Mouse (Mus musculus): ENCODE measurements at regions not wholly inside any gene's neighbourhood (a gene's known extent, or its start where the extent isn't known, plus 50 kb on each side); places are given as distances from the start of the nearest gene placed in this dataset.
"Not testable (repeated sequence)": the region's sequence is repeated elsewhere in the genome, so short reads cannot be mapped to it uniquely, and the experiment has no call there.

DNA sequence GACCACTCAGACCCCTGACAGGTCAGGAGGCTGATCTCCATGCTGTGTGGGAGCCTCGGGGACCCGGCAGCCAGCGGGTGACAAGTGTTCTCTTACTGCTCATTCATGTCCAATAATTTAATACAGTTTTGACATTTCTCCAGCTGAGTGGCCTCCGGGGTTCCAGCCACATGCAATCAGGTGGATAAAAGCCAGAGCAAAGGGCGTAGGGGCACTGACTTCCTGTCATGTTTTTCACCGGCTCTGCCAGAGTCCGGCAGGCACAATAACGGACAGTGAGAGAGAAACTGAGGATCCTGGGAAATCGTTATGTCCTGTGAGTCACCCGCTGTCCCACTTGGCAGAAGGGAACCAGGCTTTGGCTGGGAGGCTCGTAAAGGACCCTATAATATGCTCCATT is 412.8 kb downstream of the Ptpru start:
- DNase-seq (ENCODE audit: low spot score), result no peak

DNA sequence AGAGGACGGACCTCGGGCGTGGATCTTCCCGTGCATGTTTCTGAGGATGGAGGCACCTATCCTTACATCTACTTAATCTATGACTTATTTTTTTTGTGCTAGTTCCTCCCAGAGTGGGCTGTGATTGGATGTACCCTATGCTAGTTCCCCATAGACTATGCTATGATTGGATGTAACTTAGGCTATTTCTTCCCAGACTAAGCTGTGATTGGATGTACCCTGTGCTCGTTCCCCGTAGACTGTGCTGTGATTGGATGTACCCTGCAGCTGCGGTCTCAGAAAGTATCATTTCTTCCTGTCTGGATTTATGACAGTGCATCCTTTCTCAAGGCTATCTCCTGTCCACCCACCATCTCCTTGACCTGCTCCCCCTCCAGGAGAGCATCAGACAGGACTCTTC is 410.2 kb downstream of the Ptpru start:
- DNase-seq (ENCODE audit: low spot score), result no peak

DNA sequence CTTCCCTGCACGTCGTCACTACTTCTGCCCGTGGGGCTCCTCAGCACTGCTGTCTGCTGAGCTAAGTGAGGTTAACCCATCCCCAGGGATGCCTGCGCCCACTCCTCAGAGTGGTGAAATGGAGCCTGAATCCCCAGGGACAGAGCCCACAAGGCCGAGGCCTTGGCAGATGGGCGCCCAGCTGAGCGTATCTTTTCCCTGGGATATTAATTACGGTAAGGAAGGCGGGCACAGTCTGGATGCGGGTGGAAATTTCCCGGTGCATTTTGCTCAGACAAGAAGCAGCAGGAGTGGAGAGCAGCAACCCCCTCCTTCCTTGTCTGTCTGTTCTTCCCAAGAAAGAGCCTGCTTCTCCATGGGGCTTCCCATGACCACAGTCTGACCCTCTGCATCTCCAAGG is 408.7 kb downstream of the Ptpru start:
- no peak for DNase-seq (ENCODE audit: low spot score)

DNA sequence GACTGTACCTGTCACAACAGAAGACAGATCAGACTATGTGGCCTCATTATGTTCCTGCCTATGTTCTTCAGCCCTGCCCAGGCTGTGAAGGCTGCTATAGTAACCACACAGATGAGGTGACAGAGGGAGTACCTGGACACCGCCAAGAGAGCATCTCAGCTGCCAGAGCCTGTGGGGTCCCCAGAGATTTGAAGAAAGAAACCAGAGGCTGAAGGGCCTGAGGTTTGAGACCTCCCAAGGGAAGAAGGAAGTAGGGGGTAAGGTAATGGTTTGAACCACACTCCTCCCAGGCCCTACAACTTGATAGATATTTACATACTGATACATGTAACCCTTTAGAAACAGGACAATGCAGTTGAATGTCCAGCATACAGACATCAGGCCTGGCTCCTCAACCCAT is 407.7 kb downstream of the Ptpru start:
- DNase-seq (ENCODE audit: low spot score), result no peak

DNA sequence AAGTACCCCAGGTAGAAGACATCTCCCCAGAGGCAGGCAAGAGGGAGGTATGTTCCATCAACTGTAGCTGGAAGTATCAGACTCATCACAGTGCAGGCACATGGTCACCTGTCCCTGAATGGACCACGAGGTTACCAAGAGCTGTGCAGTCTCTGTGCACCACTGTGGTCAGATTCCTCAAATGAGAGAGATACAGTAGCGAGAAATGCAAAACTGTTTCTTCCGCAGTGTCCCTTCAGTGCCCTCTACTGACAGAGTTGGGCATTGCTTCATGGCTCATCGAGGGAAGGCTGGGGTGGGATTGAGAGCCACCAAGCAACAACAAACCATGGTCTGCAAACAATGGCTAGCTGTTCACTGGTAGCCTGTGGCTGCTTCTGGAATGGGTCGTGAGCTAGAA is 406.9 kb downstream of the Ptpru start:
- DNase-seq (ENCODE audit: low spot score), result peak; percentile 3

DNA sequence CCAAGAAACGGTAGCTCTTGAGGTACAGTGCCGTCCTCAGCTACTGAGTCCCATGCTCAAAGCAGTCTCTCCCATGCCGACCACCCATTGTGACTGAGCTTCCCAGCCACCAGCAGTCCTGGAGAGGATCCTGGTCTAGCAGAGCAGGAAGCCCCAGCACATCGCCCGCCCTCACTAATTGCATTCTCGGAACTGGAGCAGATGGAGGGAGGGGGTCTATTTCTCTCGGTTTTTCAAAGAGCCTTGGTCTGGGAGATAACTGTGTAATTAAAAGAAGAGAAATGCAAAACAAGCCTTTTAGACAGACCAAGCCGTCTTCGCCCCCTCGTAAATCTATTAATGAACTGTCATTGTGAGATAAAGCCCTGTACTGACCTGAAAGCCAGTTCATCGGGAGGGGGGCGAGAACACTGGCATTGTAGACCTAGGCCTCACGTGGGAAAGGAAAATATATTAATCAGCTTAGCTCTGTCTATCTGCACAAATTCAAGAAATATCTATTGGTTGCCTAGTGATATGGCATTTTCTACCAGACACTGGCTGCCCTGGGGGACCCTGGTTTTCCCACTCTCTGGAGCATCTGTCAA is 405.4 kb downstream of the Ptpru start:
- DNase-seq (ENCODE audit: low spot score), result no peak

DNA sequence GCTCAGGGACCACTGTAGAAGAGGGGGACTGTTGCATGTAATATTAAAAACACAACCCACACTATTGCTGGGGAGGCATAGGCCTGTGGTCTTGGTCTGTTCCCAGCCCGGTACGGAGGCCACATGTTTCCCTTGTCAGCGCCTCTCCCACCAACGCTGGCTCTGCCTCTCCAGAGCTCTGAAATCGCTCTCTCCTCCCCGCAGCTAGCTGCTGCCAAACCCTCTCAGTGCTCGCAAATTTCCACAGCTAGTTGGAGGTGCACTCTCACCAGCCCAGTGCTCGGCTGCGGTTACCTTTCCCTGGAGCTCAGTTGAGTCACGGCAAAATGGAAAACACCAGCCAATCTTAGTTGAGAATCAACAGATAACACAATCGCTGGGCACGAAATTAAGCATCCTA is 402.9 kb downstream of the Ptpru start:
- no peak for DNase-seq (ENCODE audit: low spot score)

DNA sequence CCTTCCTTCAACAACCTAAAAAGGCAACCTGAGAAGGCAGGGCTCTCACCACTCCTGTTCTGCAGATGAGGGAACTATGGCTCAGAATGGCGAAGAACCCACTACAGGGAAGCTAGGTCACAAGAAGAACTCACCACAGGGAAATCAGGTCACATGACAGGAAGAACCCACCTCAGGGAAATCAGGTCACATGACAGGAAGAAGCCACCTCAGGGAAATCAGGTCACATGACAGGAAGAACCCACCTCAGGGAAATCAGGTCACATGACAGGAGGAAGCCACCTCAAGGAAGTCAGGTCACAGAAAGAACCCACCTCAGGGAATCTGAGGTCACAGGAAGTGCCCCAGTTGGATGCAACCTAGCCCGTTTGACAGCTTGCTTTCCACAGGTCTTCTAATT is 399.7 kb downstream of the Ptpru start:
- no peak for DNase-seq (ENCODE audit: low spot score)

DNA sequence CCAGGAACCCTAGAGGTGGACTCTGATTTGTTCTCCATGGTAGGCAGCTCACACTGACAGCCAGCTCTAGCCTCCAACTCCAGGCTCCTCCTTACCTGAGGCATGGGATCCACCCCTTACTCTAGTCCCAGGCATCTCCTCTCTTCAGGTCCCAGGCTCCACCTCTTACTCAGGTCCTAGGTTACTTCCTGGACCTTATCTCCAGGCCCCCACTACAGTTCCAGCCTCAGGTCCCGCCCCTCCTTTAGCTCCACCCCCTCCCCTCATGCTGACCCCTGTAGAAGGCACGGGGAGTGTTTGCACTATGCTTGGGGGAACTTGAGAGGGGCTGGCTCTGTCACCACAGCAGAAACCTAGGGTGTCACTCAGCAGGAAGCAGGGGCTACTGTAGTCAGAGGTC is 399.2 kb downstream of the Ptpru start:
- DNase-seq (ENCODE audit: low spot score), result no peak

DNA sequence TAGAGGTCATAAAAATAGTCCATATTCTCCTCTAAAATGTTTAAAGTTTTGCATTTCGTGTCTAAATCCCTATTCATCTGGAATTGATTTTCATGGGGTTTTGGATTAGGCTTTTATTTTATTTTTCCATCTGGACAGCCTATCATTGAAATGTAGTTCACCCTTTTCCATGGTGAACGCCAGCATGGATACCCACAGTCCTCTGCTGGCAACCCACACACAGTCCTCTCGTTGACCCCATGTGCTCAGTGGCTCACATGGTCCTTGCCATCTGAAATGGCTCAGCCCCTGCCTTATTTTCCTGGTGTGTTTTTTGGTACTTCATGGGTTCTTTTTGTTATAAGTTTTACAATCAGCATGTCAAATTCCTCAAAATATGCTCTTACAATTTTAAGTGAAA is 397.2 kb downstream of the Ptpru start:
- no peak for DNase-seq (ENCODE audit: low spot score)

DNA sequence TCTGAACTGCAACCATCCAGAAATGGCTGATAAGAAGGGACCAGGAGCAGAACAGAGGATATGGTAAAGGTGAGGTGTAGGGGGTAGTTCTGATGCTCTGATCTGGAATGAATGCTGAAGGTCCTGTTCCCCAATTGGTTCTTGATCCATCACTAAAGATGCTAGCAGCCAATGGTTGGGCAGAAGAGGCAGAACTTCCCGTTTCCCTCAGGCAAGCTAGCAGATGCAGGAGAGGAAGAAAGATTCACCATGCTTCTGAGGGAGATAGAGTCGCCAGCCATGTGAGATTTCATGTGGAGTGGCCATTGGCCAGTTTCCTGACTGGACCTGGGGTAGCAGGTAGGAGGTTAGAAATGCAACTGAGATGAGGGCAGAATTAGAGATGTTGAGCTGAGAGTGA is 394.6 kb downstream of the Ptpru start:
- DNase-seq (ENCODE audit: low spot score), result no peak

DNA sequence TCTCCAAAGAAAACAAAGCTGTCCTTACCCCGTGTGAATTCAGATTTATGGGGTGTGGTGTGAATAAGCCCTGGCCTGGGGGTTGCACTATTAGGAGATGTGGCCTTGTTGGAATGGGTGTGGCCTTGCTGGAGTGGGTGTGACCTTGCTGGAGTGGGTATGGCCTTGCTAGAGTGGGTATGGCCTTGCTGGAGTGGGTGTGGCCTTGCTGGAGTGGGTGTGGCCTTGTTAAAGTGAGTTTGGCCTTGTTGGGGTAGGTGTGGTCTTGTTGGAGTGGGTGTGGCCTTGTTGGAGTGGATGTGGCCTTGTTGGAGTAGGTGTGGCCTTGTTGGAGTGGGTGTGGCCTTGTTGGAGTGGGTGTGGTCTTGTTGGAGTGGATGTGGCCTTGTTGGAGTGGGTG is 387.8 kb downstream of the Ptpru start:
- DNase-seq (ENCODE audit: low spot score), result not testable (repeated sequence)

DNA sequence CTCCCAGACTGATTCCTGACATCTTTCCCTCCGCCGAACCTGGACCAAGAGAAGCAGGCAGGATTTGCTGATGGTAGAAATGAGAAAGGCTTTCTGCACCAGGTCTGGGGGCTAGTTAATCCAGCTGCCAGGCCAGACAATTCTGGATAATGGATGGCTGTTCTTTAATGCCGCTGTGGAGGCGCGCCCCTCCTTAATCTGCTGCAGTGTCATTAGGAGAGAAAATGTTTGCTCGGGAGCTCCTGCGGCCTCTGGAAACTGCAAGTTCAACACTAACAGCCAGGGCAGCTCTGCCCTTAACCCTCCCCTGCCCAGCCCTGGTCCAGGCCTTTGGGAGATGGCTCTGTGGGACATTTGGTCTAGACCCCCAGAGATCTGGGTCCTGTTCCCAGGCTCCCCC is 380.5 kb downstream of the Ptpru start:
- DNase-seq (ENCODE audit: low spot score), result no peak

DNA sequence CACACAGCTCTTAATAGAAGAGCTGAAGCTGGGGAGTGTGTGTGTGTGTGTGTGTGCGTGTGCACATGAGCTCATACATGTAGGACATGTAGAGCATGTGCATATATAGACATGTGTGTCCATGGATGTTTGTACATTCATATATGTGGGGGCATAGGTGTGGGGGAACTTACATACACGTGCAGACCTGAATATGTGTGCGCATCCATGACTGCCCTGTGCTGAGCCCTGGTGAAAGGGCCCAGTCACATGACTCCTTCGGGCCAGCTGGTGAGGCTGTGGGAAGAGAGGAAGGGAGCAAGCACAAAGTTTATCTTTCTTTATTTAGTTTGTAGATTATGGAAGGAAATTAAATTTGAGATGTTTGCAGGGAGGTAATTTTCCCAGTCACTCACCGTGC is 378.3 kb downstream of the Ptpru start:
- DNase-seq (ENCODE audit: low spot score), result no peak

DNA sequence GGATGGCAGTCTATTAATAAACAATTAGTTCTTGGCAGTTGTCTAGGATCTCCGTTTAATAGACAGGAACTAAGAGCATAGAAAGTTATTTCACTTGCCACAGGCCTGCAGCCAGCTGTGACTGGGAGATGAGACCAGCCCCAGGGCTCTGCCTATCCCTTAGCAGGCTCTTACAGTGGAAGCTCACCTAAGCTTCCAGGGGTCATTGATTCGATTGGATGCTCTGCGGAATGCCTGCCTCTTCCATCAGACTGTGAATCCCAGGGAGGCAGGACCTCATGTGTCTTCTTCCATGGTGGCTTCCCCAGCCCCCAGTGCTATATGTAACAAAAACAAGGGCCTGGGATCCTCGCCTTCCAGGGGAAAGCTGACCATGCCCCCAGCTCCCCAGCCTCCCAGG is 376.8 kb downstream of the Ptpru start:
- no peak for DNase-seq (ENCODE audit: low spot score)

DNA sequence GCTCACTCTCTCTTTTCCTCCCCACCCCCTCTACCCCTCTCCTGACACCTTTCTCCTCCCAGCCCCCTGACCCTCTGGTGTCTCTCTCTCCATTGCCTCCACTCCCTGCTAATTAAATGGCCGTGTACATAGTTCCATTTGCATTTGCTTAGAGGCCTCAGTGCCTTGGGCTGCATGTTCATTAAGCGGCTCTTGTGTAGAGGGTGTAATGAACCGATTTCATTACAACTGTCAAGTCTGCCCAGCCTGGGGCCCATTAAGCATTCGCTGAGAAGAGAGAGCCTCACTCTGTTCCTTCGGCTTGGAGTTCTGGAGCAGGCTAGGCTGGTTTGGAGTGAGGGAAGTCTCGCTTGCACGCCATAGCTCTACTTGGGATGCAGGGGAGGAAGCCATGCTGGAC is 376.4 kb downstream of the Ptpru start:
- no peak for DNase-seq (ENCODE audit: low spot score)

DNA sequence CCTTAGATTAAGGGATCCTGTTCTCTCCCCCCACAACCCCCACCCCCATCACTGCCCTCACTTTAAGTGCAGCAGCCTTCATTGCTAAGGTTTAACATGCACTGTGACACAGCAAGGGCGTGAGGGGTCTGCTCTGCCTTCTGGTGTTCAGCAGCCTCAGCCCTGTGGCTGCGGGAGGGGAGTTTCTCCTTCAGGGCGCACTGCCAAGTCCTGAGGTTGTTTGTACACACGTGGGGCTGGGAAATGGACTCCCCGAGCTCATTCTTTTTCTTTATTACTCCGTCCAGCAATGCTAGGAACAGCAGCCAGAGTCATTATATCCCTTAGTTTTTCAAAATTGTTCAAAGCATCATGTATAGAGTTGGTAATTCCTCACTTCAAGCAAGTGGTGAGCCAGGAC is 363.1 kb downstream of the Ptpru start:
- no peak for DNase-seq (ENCODE audit: low spot score)

DNA sequence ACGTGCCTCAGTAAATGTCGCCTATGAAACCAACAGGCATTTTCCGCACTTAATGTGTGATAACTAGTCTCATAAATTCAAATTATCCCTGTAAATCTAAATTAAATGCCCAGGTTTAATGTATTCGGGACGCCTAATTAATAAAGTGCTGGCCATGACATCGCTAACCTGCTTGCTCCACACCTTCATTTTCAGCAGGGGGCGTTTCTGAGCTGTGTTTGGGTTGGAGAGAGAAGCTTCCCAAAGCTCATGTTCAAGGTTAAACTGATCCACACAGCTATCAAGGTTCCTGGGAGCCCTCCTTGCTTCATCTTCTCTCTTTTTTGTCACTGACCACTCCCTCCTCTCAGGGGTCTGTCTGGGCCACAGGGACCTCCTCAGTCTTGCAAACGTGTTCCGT is 359.2 kb downstream of the Ptpru start:
- DNase-seq (ENCODE audit: low spot score), result no peak

DNA sequence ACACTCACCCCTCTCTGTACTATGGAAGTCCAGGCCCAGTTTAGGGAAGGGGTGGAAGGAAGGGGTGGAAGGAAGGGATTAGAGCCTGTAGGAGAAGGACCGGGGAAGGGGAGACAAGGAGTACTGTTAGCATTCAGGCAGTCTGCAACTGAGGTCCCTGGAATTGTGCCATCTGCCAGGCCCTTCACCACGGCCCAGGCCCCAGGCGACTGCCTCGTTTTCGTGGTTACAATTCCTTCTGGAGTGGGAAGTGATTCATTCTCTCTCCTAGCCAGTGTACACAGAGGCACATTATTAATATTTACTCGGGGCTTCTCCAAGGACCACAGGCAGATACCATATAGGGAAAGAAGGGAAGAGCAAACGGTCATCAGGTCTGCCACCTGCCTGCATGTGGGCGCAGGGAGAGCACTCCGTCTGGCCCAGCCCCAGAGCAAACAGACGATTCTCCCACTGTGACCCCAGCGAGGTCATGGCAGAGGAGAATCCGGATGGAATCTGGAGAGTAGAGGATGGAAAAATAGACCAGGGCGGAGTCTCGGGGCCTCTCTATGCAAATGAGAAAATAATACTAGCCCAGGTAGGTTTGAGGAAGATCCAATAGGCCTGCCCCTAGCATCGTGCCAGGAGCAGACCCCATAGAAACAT is 354.0 kb downstream of the Ptpru start:
- DNase-seq (ENCODE audit: low spot score), result no peak

DNA sequence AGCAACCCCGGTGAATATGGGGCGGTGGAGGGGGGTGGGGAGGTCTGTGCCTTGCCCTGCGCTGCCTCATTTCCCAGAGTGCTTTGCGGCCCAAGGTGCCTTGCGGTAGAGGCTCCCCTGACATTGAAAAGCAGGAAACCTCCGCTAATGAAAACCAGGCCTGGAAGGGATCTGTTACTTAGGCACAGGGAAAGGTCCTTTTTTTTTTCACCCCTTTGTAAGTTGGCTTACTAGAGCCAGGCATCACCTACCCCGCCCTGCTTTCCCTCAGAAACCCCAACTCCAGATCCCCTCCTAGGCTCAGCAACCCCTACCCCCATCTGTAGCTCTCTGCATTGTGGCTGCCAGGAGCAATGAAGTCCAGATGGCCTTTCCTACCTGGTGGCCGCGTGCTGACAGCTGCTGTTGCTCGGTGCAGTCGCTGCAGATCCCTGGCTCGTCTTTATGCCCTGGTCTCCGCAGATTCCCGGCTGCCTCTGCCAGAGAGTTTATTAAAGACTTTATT is 353.4 kb downstream of the Ptpru start:
- no peak for DNase-seq (ENCODE audit: low spot score)

DNA sequence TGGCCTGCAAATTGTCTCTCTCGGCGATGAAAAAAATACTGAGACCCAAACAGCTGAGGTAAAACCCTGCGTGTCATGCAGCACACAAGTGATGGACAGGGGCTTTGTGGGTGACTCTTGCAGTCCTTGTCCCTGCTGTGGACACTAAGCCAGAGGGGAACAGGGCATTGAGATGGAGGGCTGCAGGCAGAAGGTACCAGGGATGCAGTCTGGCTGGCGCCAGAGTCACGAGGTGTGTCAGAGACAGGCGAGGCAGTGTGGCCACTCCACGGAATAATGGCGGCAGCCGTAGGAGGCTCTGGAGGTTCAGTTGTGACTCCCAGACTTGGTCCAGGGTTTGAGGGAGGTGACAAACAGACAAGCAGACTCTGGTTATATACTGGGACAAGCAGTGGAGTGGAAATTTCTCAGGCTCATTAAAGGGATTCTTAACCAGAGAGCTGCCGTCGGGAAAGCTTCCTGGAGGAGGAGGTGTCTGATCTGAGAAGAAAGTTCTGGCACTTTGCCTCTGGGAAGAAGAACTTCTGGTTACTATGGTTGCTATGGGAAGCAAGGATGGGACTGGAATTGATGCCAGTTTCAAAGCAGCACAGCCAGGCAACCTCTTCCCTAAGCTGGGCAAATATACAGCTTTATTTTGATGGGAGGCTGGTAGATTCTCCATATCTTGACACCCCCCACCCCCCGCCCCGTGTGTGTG is 352.8 kb downstream of the Ptpru start:
- DNase-seq (ENCODE audit: low spot score), result no peak

DNA sequence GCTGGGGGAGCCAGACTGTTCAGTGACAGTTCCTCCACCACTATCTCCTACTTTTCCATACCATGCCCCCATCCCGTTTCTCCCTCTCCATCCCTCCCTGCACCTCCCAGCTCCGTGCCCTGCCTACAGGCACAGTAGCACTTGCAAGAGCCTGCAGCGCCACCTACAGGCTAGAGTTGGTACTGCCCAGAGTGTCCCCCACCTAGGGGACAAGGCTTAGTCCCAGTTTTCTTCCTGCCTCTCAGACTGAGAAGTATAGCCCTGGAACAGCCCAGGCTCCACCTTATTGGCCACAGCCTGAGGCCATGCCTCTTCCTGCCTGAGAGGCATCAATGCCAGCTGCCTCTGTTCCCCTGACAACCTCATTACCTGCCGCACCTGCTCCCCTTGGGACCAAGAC is 351.3 kb downstream of the Ptpru start:
- no peak for DNase-seq (ENCODE audit: low spot score)

DNA sequence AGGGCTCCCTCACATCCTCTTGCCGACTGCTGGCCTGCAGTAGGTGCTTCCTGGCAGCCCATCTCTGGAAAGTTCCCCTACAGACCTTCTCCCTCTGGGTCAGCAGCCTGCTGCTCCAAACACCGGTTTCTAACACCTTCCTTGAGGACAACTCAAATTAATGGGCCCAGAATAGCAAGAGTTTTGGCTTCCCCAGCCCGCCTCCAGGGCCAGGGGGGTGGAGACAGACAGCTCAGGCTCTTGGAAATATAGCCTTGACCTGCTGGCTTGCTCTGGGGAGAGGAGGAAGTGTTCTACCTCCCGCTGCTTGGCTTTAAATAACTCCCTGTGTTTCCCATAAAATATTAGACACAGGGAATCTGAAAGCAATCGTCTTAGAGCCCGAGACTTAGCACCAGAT is 349.8 kb downstream of the Ptpru start:
- no peak for DNase-seq (ENCODE audit: low spot score)

DNA sequence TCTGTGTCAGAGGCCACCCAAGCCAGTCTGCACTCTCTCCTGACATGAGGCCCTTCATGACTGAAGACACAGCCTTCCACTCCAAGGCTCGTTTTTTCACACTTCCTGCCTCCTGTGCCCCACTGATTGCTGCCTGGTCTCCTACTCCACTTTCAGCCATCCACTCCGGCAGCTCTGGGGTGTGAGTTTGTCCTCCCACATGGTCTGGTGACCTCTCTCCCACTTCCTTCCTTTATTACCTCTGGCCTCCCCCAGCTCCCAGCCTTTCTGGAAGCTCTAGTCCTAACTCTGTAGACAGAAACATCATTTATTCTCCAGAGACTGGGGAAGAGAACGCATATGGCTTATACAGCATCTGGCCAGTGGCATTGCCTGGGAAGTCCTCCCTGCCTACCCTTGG is 349.0 kb downstream of the Ptpru start:
- no peak for DNase-seq (ENCODE audit: low spot score)

Measured in adipocyte (in vitro differentiated cells).